Comparison of ENCODE assay signal across 21 mouse cellular contexts in the genomic region with DNA sequence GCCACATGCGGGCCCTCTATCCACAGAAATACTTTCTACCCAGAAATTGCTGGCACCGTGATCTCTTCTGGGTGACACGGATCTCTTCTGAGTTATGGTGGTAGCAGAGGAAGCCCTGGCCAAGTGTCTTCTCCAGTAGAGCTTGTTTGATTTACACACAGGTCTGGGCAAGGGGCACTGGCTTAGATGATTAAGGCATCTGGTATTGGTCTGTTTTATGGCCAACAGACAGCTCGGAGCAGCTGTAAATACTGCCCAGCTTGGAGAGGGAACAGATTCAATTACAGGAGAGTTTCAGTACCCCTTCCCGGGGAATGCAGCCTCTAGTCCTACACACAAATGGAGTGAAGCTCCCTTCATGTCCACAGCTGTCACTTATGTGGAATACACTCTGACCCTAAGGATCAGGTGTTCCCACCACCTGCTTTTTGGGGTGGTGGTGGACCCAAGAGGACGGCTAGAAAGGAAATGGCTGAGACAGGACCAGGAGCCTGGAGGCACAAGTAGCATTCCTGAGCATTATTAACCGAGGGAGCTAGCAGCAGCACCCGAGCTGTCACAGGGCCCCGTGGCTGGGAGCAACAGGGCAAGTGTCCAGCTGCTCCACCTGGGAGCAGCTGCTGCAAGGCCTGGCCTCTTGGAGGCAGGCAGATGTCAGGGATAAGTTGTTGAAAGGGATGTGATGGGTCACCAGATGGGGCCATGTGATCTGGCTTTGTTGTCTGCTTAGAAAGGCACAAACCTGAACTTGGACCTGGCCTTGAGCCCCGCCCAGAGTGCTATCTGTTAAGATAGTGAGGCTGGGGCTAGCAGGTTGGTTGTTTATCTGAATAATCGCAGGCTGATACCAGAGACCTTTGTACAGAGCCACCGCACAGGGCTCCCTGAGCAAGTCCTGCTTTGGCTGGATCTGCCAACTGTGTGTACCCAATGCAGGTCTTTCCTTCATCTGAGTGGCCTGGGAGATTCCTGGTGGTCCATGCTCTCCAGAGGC. TPM values are rescaled to one million over a fixed set of nuclear protein-coding genes. Genes with fewer than 3 reads are reported as not detected.
A peak's percentile ranks its signal among the peaks of the same experiment; 100 is the strongest.
DNase-seq lines count a peak whose midpoint lies in the region; ATAC-seq and TF ChIP-seq lines count a peak whose summit lies in the region.
"Had no signal": no experiment of that assay in that cellular context is flagged by ENCODE, and none has a peak within 500 bp of the region (broad histone marks: within the 10 kb centered on the region; RNA-seq: fewer than 3 reads in every experiment).

No protein-coding gene starts in this region.

- no peak overlapping the region for H3K4me3 ChIP-seq in liver, adult 2 months (ENCODE audit: insufficient read depth, low read depth, low read length)
- H3K4me3 ChIP-seq in intestine, postnatal 0 days (ENCODE audit: low read depth, low read length), result peak overlapping the region; percentile 29
- no peak overlapping the region for H3K4me3 ChIP-seq in liver, embryonic 15.5 days (replicated peaks)
- no peak overlapping the region for H3K4me3 ChIP-seq in stomach, postnatal 0 days (ENCODE audit: low read depth, low read length)
- H3K4me3 ChIP-seq in hindbrain, embryonic 10.5 days, result no peak overlapping the region
- H3K4me3 ChIP-seq: heart, embryonic 10.5 days; midbrain, embryonic 10.5 days had no signal

- TF ChIP-seq CTCF in liver, adult 2 months (IDR thresholded peaks at IDR 0.05; ENCODE audit: low read depth, low read length), result peak; percentile 20; the same call in 1 of the 2 replicates
- TF ChIP-seq CTCF in intestine, postnatal 0 days (IDR thresholded peaks at IDR 0.05; ENCODE audit: low read depth), result no peak
- TF ChIP-seq CTCF in stomach, postnatal 0 days (IDR thresholded peaks at IDR 0.05; ENCODE audit: low read depth), result no peak

- WGBS in liver, adult 2 months, result 31% methylated on average over 12 of the region's 12 CpGs
- 33% methylated on average over 12 of the region's 12 CpGs for WGBS in intestine, postnatal 0 days
- 62% methylated on average over 12 of the region's 12 CpGs for WGBS in liver, embryonic 15.5 days (ENCODE audit: insufficient replicate concordance)
- 56% methylated on average over 12 of the region's 12 CpGs for WGBS in stomach, postnatal 0 days
- WGBS in hindbrain, embryonic 10.5 days, result 86% methylated on average over 12 of the region's 12 CpGs

- peak overlapping the region; percentile 96 for H3K27ac ChIP-seq in liver, adult 2 months (replicated peaks; ENCODE audit: insufficient read depth, low read depth, low read length)
- H3K27ac ChIP-seq in intestine, postnatal 0 days (ENCODE audit: low read depth, low read length), result peak overlapping the region; percentile 95
- H3K27ac ChIP-seq in liver, embryonic 15.5 days (replicated peaks), result 0 out of 2 replicates have a peak overlapping the region, but pooled peaks have one; percentile 24
- H3K27ac ChIP-seq in stomach, postnatal 0 days (replicated peaks), result peak overlapping the region; percentile 56
- no peak overlapping the region for H3K27ac ChIP-seq in hindbrain, embryonic 10.5 days
- H3K27ac ChIP-seq: heart, embryonic 10.5 days; midbrain, embryonic 10.5 days had no signal

- H3K9me3 ChIP-seq in intestine, postnatal 0 days (ENCODE audit: control insufficient read depth), result no peaks in the 10 kb centered on the region
- no peaks in the 10 kb centered on the region for H3K9me3 ChIP-seq in liver, embryonic 15.5 days (replicated peaks)
- no peaks in the 10 kb centered on the region for H3K9me3 ChIP-seq in stomach, postnatal 0 days (ENCODE audit: control insufficient read depth, low read length)
- no peaks in the 10 kb centered on the region for H3K9me3 ChIP-seq in hindbrain, embryonic 10.5 days
- H3K9me3 ChIP-seq: heart, embryonic 10.5 days; midbrain, embryonic 10.5 days had no signal

- DNase-seq in liver, adult 2 months (ENCODE audit: extremely low read depth, low read depth, low spot score), result peak; percentile 100
- DNase-seq in liver, result no peak
- DNase-seq in stomach, postnatal 0 days (ENCODE audit: low spot score), result peak; percentile 45
- no peak for DNase-seq in hindbrain, embryonic 10.5 days (ENCODE audit: low spot score)
- no peak for DNase-seq in yolk sac, embryonic 10.5 days (ENCODE audit: low spot score)
- DNase-seq: cerebellum, adult 11-12 months; gastrocnemius, postnatal 14 days; heart, postnatal 4 days; kidney, adult 11 months; thymus, adult 18-20 months had no signal

- H3K27me3 ChIP-seq in liver, adult 2 months (ENCODE audit: control insufficient read depth, insufficient read depth, low read length), result no peaks in the 10 kb centered on the region
- no peaks in the 10 kb centered on the region for H3K27me3 ChIP-seq in intestine, postnatal 0 days (replicated peaks; ENCODE audit: control insufficient read depth, insufficient read depth, low read length)
- H3K27me3 ChIP-seq in liver, embryonic 15.5 days, result no peaks in the 10 kb centered on the region
- H3K27me3 ChIP-seq in stomach, postnatal 0 days (ENCODE audit: control insufficient read depth, insufficient read depth, low read length), result no peaks in the 10 kb centered on the region
- H3K27me3 ChIP-seq in hindbrain, embryonic 10.5 days (ENCODE audit: insufficient read depth, poor library complexity, severe bottlenecking), result no peaks in the 10 kb centered on the region
- H3K27me3 ChIP-seq: Patski had no signal

- 0 out of 2 replicates have a peak, but pooled peaks have one; percentile 38 for TF ChIP-seq POLR2A in liver, adult 2 months (IDR thresholded peaks at IDR 0.05; ENCODE audit: extremely low read depth, insufficient read depth, low read length)

- TF ChIP-seq EP300 in stomach, postnatal 0 days (optimal IDR thresholded peaks at IDR 0.05), result no peak

- H3K4me1 ChIP-seq in liver, adult 2 months (ENCODE audit: control insufficient read depth, insufficient read depth, low read length), result peaks cover 26% of the 10 kb centered on the region
- peaks cover 9% of the 10 kb centered on the region for H3K4me1 ChIP-seq in intestine, postnatal 0 days (replicated peaks; ENCODE audit: control insufficient read depth, insufficient read depth, low read length)
- peaks cover 60% of the 10 kb centered on the region for H3K4me1 ChIP-seq in liver, embryonic 15.5 days (replicated peaks)
- H3K4me1 ChIP-seq in stomach, postnatal 0 days (replicated peaks; ENCODE audit: control insufficient read depth, insufficient read depth), result peaks cover 3% of the 10 kb centered on the region
- peaks cover 17% of the 10 kb centered on the region for H3K4me1 ChIP-seq in hindbrain, embryonic 10.5 days (replicated peaks)

- peak overlapping the region; percentile 45 for H3K9ac ChIP-seq in liver, adult 2 months (ENCODE audit: low read depth, low read length)
- peak overlapping the region; percentile 55 for H3K9ac ChIP-seq in intestine, postnatal 0 days (ENCODE audit: low read depth, low read length)
- no peak overlapping the region for H3K9ac ChIP-seq in liver, embryonic 15.5 days
- H3K9ac ChIP-seq in stomach, postnatal 0 days (ENCODE audit: low read length), result no peak overlapping the region; the same call in 1 of the 2 replicates

- H3K79me2 ChIP-seq in liver, adult 2 months (ENCODE audit: control insufficient read depth, insufficient read depth, low read length), result peaks cover 14% of the 10 kb centered on the region; the same call in 1 of the 2 replicates

- H3K4me2 ChIP-seq in intestine, postnatal 0 days (replicated peaks; ENCODE audit: low read depth), result peak overlapping the region; percentile 62
- H3K4me2 ChIP-seq in liver, embryonic 15.5 days, result no peak overlapping the region
- no peak overlapping the region for H3K4me2 ChIP-seq in stomach, postnatal 0 days (replicated peaks; ENCODE audit: low read depth)

- H3K36me3 ChIP-seq in liver, adult 2 months (ENCODE audit: control insufficient read depth, insufficient read depth, low read length), result no peaks in the 10 kb centered on the region
- H3K36me3 ChIP-seq in intestine, postnatal 0 days (ENCODE audit: control insufficient read depth, insufficient read depth), result peaks cover 19% of the 10 kb centered on the region; the same call in 1 of the 2 replicates
- peaks cover 32% of the 10 kb centered on the region for H3K36me3 ChIP-seq in liver, embryonic 15.5 days (replicated peaks)
- peaks cover 8% of the 10 kb centered on the region; the same call in 1 of the 2 replicates for H3K36me3 ChIP-seq in stomach, postnatal 0 days (ENCODE audit: control insufficient read depth, insufficient read depth, low read length)
- peaks cover 44% of the 10 kb centered on the region for H3K36me3 ChIP-seq in hindbrain, embryonic 10.5 days

- peak; percentile 68 for ATAC-seq in intestine, postnatal 0 days
- no peak for ATAC-seq in liver, embryonic 15.5 days (ENCODE audit: insufficient read depth)
- peak; percentile 41 for ATAC-seq in stomach, postnatal 0 days (ENCODE audit: low FRiP score, low TSS enrichment)
- no peak for ATAC-seq in monocyte, adult 5-6 weeks (replicated peaks; ENCODE audit: insufficient number of reproducible peaks, low FRiP score, low TSS enrichment, poor library complexity, severe bottlenecking)
- ATAC-seq: CD4-positive, CD25-positive, alpha-beta regulatory T cell, adult 4 months; forebrain, embryonic 14.5 days; lung, postnatal 0 days; Patski had no signal

RNA-seq across cellular contexts. Expression of a gene that starts 2.0 kb away (rescaled TPM):
- 6.5 and 9.3 TPM in 2 replicates for total RNA-seq in liver, adult 2 months (2014; rRNA removed)
- polyA plus RNA-seq in liver, adult 2 months (2012; rRNA removed), result 39.2 and 45.1 TPM in 2 replicates
- 197 and 218 TPM in 2 replicates for polyA plus RNA-seq in intestine, postnatal 0 days (2015; fragmentation: Nextera tagmentation; extraction: Ambion mirVana)
- 0.68 and 1.2 TPM in 2 replicates for polyA plus RNA-seq in liver, embryonic 15.5 days (2015; fragmentation: Nextera tagmentation; extraction: Ambion mirVana)
- 72.0 and 84.3 TPM in 2 replicates for polyA plus RNA-seq in stomach, postnatal 0 days (2015; fragmentation: Nextera tagmentation; extraction: Ambion mirVana)
- 1.5 and 1.8 TPM in 2 replicates for polyA plus RNA-seq in hindbrain, embryonic 10.5 days (2016; fragmentation: Nextera tagmentation; extraction: Ambion mirVana)
- total RNA-seq in monocyte, adult 5-6 weeks (2017), result 0.67 TPM in 1 of 3 replicates, not detected in the others
- polyA plus RNA-seq: forebrain, embryonic 14.5 days; Patski had no signal

RNA-seq across cellular contexts. Expression of a gene that starts 4.4 kb away (rescaled TPM):
- total RNA-seq in liver, adult 2 months (2014; rRNA removed), result not detected in 2 replicates
- polyA plus RNA-seq in liver, adult 2 months (2012; rRNA removed), result not detected in 2 replicates
- not detected in 2 replicates for polyA plus RNA-seq in intestine, postnatal 0 days (2015; fragmentation: Nextera tagmentation; extraction: Ambion mirVana)
- not detected in 2 replicates for polyA plus RNA-seq in liver, embryonic 15.5 days (2015; fragmentation: Nextera tagmentation; extraction: Ambion mirVana)
- polyA plus RNA-seq in stomach, postnatal 0 days (2015; fragmentation: Nextera tagmentation; extraction: Ambion mirVana), result not detected in 2 replicates
- not detected in 2 replicates for polyA plus RNA-seq in hindbrain, embryonic 10.5 days (2016; fragmentation: Nextera tagmentation; extraction: Ambion mirVana)
- total RNA-seq in monocyte, adult 5-6 weeks (2017), result not detected in 3 replicates
- total RNA-seq: common myeloid progenitor, adult 5-6 weeks; gastrocnemius, postnatal 14 days; heart, postnatal 4 days; left cerebral cortex, postnatal 14 days had no signal
- polyA plus RNA-seq: CD4-positive, CD25-positive, alpha-beta regulatory T cell, adult 4 months; forebrain, embryonic 14.5 days; heart, embryonic 10.5 days; lung, postnatal 0 days; midbrain, embryonic 10.5 days; Patski had no signal

RNA-seq across cellular contexts. Expression of a gene that starts 4.9 kb away (rescaled TPM):
- 11.1 and 12.7 TPM in 2 replicates for total RNA-seq in liver, adult 2 months (2014; rRNA removed)
- polyA plus RNA-seq in liver, adult 2 months (2012; rRNA removed), result 28.5 and 28.8 TPM in 2 replicates
- 33.9 and 34.4 TPM in 2 replicates for polyA plus RNA-seq in intestine, postnatal 0 days (2015; fragmentation: Nextera tagmentation; extraction: Ambion mirVana)
- polyA plus RNA-seq in liver, embryonic 15.5 days (2015; fragmentation: Nextera tagmentation; extraction: Ambion mirVana), result 41.4 and 42.3 TPM in 2 replicates
- polyA plus RNA-seq in stomach, postnatal 0 days (2015; fragmentation: Nextera tagmentation; extraction: Ambion mirVana), result 50.6 and 51.0 TPM in 2 replicates
- polyA plus RNA-seq in hindbrain, embryonic 10.5 days (2016; fragmentation: Nextera tagmentation; extraction: Ambion mirVana), result 97.5 and 97.7 TPM in 2 replicates
- 3.5 to 12.3 TPM (median 7.6 TPM) in 3 replicates for total RNA-seq in monocyte, adult 5-6 weeks (2017)

RNA-seq across cellular contexts. Expression of a gene that starts 30.4 kb away (rescaled TPM):
- total RNA-seq in liver, adult 2 months (2014; rRNA removed), result 11.5 and 12.5 TPM in 2 replicates
- polyA plus RNA-seq in liver, adult 2 months (2012; rRNA removed), result 6.3 and 7.0 TPM in 2 replicates
- polyA plus RNA-seq in intestine, postnatal 0 days (2015; fragmentation: Nextera tagmentation; extraction: Ambion mirVana), result 23.1 and 25.5 TPM in 2 replicates
- 44.5 and 50.0 TPM in 2 replicates for polyA plus RNA-seq in liver, embryonic 15.5 days (2015; fragmentation: Nextera tagmentation; extraction: Ambion mirVana)
- 19.4 TPM in 2 replicates for polyA plus RNA-seq in stomach, postnatal 0 days (2015; fragmentation: Nextera tagmentation; extraction: Ambion mirVana)
- 9.9 and 10.1 TPM in 2 replicates for polyA plus RNA-seq in hindbrain, embryonic 10.5 days (2016; fragmentation: Nextera tagmentation; extraction: Ambion mirVana)
- 73.5 to 94.4 TPM (median 82.2 TPM) in 3 replicates for total RNA-seq in monocyte, adult 5-6 weeks (2017)

RNA-seq across cellular contexts. Expression of a gene that starts 46.3 kb away (rescaled TPM):
- total RNA-seq in liver, adult 2 months (2014; rRNA removed), result 10.0 and 14.2 TPM in 2 replicates
- 23.1 and 25.2 TPM in 2 replicates for polyA plus RNA-seq in liver, adult 2 months (2012; rRNA removed)
- polyA plus RNA-seq in intestine, postnatal 0 days (2015; fragmentation: Nextera tagmentation; extraction: Ambion mirVana), result 9.9 and 12.7 TPM in 2 replicates
- 11.8 and 12.5 TPM in 2 replicates for polyA plus RNA-seq in liver, embryonic 15.5 days (2015; fragmentation: Nextera tagmentation; extraction: Ambion mirVana)
- 7.9 and 8.0 TPM in 2 replicates for polyA plus RNA-seq in stomach, postnatal 0 days (2015; fragmentation: Nextera tagmentation; extraction: Ambion mirVana)
- polyA plus RNA-seq in hindbrain, embryonic 10.5 days (2016; fragmentation: Nextera tagmentation; extraction: Ambion mirVana), result 34.8 and 39.0 TPM in 2 replicates
- 28.1 to 36.6 TPM (median 32.7 TPM) in 3 replicates for total RNA-seq in monocyte, adult 5-6 weeks (2017)

Comparison
In these comparisons a context has a peak if more than half of its experiments do, and no peak if none do; other contexts are left out.
1. DNase-seq: peak in liver, adult 2 months (single experiment) and stomach, postnatal 0 days (single experiment); none in liver (single experiment), hindbrain, embryonic 10.5 days (single experiment) and yolk sac, embryonic 10.5 days (single experiment).
2. H3K9ac ChIP-seq: peak in liver, adult 2 months (single experiment) and intestine, postnatal 0 days (single experiment); none in liver, embryonic 15.5 days (single experiment) and stomach, postnatal 0 days (single experiment).
3. RNA of a gene that starts 2.0 kb away (polyA plus RNA-seq): 197 to 218 TPM in intestine, postnatal 0 days, 72.0 to 84.3 TPM in stomach, postnatal 0 days and 39.2 to 45.1 TPM in liver, adult 2 months; 1.5 to 1.8 TPM in hindbrain, embryonic 10.5 days and 0.68 to 1.2 TPM in liver, embryonic 15.5 days; every median in the first group is over 10 times any median in the second.
4. ATAC-seq: peak in intestine, postnatal 0 days (single experiment) and stomach, postnatal 0 days (single experiment); none in liver, embryonic 15.5 days (single experiment) and monocyte, adult 5-6 weeks (single experiment).